Mouse (Mus musculus) MEL (cell line): Measurements from ENCODE around the gene Slc51b.

ENCODE experiments used
- CTCF ChIP-seq, 3 experiments: IDR thresholded peaks in 2 of 3; conservative IDR thresholded peaks in 1 of 3; 2 replicates each; pipeline ENCODE4 v1.5.1; 2011 to 2012; ENCODE audit warnings: low read length in 3 of 3, low read depth in 2 of 3, mild to moderate bottlenecking in 2 of 3, improper control_type of control experiment in 1 of 3, inconsistent platforms in 1 of 3, mixed read lengths in 1 of 3, moderate library complexity in 1 of 3; ENCODE audit not compliant: control insufficient read depth in 1 of 3, insufficient read depth in 1 of 3, poor library complexity in 1 of 3, severe bottlenecking in 1 of 3
- EP300 ChIP-seq, 2 experiments: IDR thresholded peaks; 2 replicates each; pipeline ENCODE4 v1.6.1; 2011; ENCODE audit warnings: improper control_type of control experiment in 2 of 2, low read length in 2 of 2, low read depth in 1 of 2, mild to moderate bottlenecking in 1 of 2
- GABPA ChIP-seq: IDR thresholded peaks from 2 replicates; pipeline ENCODE4 v1.6.1; 2012; ENCODE audit warnings: low read depth, mild to moderate bottlenecking, inconsistent platforms, low read length, improper control_type of control experiment, moderate library complexity
- MAX ChIP-seq: IDR thresholded peaks from 2 replicates; pipeline ENCODE4 v1.6.1; 2011; ENCODE audit warnings: low read length, improper control_type of control experiment
- MAZ ChIP-seq: IDR thresholded peaks from 2 replicates; pipeline ENCODE4 v1.6.1; 2012; ENCODE audit warnings: low read depth, mild to moderate bottlenecking, inconsistent platforms, low read length, improper control_type of control experiment
- MYC ChIP-seq: IDR thresholded peaks from 2 replicates; pipeline ENCODE4 v1.6.1; 2011; ENCODE audit warnings: low read depth, mild to moderate bottlenecking, low read length, improper control_type of control experiment, moderate library complexity
- POLR2A ChIP-seq, 2 experiments: IDR thresholded peaks; 2 replicates each; pipeline ENCODE4 v1.6.1; 2011 to 2012; ENCODE audit warnings: low read length in 2 of 2, mild to moderate bottlenecking in 2 of 2, control low read depth in 1 of 2, improper control_type of control experiment in 1 of 2, low read depth in 1 of 2, moderate library complexity in 1 of 2; ENCODE audit not compliant: control insufficient read depth in 1 of 2, insufficient read depth in 1 of 2, poor library complexity in 1 of 2
- RCOR1 ChIP-seq: IDR thresholded peaks from 2 replicates; pipeline ENCODE4 v1.6.1; 2012; ENCODE audit warnings: low read depth, mild to moderate bottlenecking, inconsistent platforms, low read length, improper control_type of control experiment
- TAL1 ChIP-seq: IDR thresholded peaks from 2 replicates; pipeline ENCODE4 v1.6.1; 2012; ENCODE audit warnings: mild to moderate bottlenecking, inconsistent platforms, low read length, moderate library complexity, mixed read lengths
- TBP ChIP-seq: IDR thresholded peaks from 2 replicates; pipeline ENCODE4 v1.8.0; 2011; ENCODE audit warnings: low read depth, low read length, improper control_type of control experiment
- TCF12 ChIP-seq: IDR thresholded peaks from 2 replicates; pipeline ENCODE4 v1.6.1; 2014; ENCODE audit warnings: low read depth, mild to moderate bottlenecking, inconsistent platforms, low read length, improper control_type of control experiment, moderate library complexity
- UBTF ChIP-seq: IDR thresholded peaks from 2 replicates; pipeline ENCODE4 v1.6.1; 2012; ENCODE audit warnings: low read depth, mild to moderate bottlenecking, inconsistent platforms, low read length, improper control_type of control experiment, moderate library complexity, borderline replicate concordance; ENCODE audit not compliant: insufficient read depth
- ZKSCAN1 ChIP-seq: IDR thresholded peaks from 2 replicates; pipeline ENCODE4 v1.6.1; 2012; ENCODE audit warnings: low read depth, mild to moderate bottlenecking, inconsistent platforms, low read length, improper control_type of control experiment, moderate library complexity
- ZNF384 ChIP-seq: IDR thresholded peaks from 2 replicates; pipeline ENCODE4 v1.6.1; 2012; ENCODE audit warnings: low read depth, mild to moderate bottlenecking, inconsistent platforms, low read length, improper control_type of control experiment

- TF ChIP-seq CTCF (IDR thresholded peaks at IDR 0.05 in 2 of 3, conservative IDR thresholded peaks at IDR 0.05 in 1 of 3; ENCODE audit: control insufficient read depth in 1 of 3, insufficient read depth in 1 of 3, low read depth in 2 of 3, low read length in 3 of 3, poor library complexity in 1 of 3, severe bottlenecking in 1 of 3) (no peak), ZNF384 (no peak), TCF12 (no peak), MAX (no peak), POLR2A (IDR thresholded peaks at IDR 0.05; ENCODE audit: control insufficient read depth in 1 of 2, insufficient read depth in 1 of 2, low read depth in 1 of 2, low read length in 2 of 2, poor library complexity in 1 of 2) (no peak), TBP (no peak), RCOR1 (no peak), MAZ (no peak), TAL1 (no peak), GABPA (no peak), MYC (no peak), ZKSCAN1 (no peak), EP300 (IDR thresholded peaks at IDR 0.05; ENCODE audit: low read depth in 1 of 2, low read length in 2 of 2) (no peak), UBTF (no peak)
Observed at GRCm38 (mm10) chr9:65408871-65409295, 13.9 kb downstream of the Slc51b start.
